Mouse (Mus musculus): ENCODE results near the gene Ces2a. TPM values are rescaled to one million over a fixed set of nuclear protein-coding genes. Genes with fewer than 3 reads are reported as not detected.

Ces2a gene
- total RNA-seq (2014; rRNA removed) (not detected in 2 replicates), polyA plus RNA-seq (2015; fragmentation: Nextera tagmentation; extraction: Ambion mirVana) (not detected in 2 replicates)

GRCm38 (mm10) chr8:104733753-104734152 lies at the start of gene Ces2a:
Gene Ces2a, plus strand, starts transcription at chr8:104734003.
- Histone ChIP-seq H3K27ac (ENCODE audit: low read depth, low read length) (no peak within 1 kb of the TSS), H3K9ac (replicated peaks; ENCODE audit: low read length, poor library complexity, severe bottlenecking) (no peak within 1 kb of the TSS), H3K4me1 (ENCODE audit: insufficient read depth, low read length) (no peaks in the 10 kb centered on the region), H3K36me3 (ENCODE audit: insufficient read depth, low read length) (no peaks in the 10 kb centered on the region), H3K4me3 (ENCODE audit: low read depth, low read length) (no peak within 1 kb of the TSS), H3K9me3 (ENCODE audit: low read length) (no peaks in the 10 kb centered on the region), H3K27me3 (ENCODE audit: insufficient read depth, low read length) (no peaks in the 10 kb centered on the region), H3K4me2 (ENCODE audit: low read depth, low read length, poor library complexity, severe bottlenecking) (no peak within 1 kb of the TSS)
- DNase-seq (ENCODE audit: low spot score) (no peak), ATAC-seq (ENCODE audit: low FRiP score) (no peak)
- no peak for TF ChIP-seq CTCF (IDR thresholded peaks at IDR 0.05)
- 71% methylated on average over 1 of the region's 1 CpGs for WGBS

DNA sequence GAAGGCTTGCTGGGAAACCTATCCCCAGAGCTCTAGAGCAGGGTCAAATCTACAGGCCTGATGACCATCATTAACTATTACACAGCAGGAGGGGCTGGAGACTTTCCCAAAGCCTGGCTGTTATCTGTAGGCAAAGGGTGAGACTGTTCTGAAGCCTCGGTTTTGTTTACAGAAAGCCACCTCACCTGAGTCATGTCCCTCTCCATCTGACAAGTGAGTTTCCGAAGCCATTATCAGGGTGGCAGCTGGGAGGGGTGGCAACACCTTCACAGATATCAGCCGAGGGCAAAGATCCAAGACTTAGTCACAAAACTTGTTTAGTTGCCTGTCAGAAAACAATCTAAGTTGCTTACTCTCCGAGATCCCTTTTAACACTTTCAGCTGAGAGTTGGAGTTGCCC lies 45.4 kb upstream of the Ces2a start:
- no peaks in the 10 kb centered on the region for H3K9me3 ChIP-seq (ENCODE audit: low read length)
- DNase-seq (ENCODE audit: low spot score) (no peak), ATAC-seq (ENCODE audit: low FRiP score) (no peak)
- no peak overlapping the region for H3K4me2 ChIP-seq (ENCODE audit: low read depth, low read length, poor library complexity, severe bottlenecking)
- H3K4me1 ChIP-seq (ENCODE audit: insufficient read depth, low read length), result no peaks in the 10 kb centered on the region
- H3K27me3 ChIP-seq (ENCODE audit: insufficient read depth, low read length), result no peaks in the 10 kb centered on the region
- WGBS, result 88% methylated on average over 4 of the region's 4 CpGs
- H3K4me3 ChIP-seq (ENCODE audit: low read depth, low read length), result no peak overlapping the region
- no peaks in the 10 kb centered on the region for H3K36me3 ChIP-seq (ENCODE audit: insufficient read depth, low read length)
- no peak overlapping the region for H3K9ac ChIP-seq (replicated peaks; ENCODE audit: low read length, poor library complexity, severe bottlenecking)
- no peak for TF ChIP-seq CTCF (IDR thresholded peaks at IDR 0.05)
- H3K27ac ChIP-seq (ENCODE audit: low read depth, low read length), result no peak overlapping the region

DNA sequence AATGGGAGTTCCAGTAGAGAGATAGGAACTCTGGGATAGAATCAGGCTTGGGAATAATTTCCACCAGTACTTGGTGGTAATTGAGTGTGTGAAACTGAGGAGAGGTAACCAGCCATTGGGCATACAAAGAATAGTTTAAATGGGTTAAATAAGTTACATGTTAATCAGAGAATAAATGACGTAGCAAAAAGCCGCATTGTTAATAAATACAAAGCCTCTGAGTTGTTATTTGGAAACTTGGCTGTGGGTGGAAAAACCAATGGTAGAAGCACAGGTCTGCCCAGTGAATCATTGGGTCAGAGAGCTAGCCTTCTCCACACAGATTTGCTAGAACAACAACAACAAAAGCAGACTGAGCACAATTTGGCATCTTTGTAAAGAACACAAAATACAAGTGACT lies 35.2 kb upstream of the Ces2a start:
- H3K4me1 ChIP-seq (ENCODE audit: insufficient read depth, low read length), result no peaks in the 10 kb centered on the region
- H3K9me3 ChIP-seq (ENCODE audit: low read length), result no peaks in the 10 kb centered on the region
- H3K36me3 ChIP-seq (ENCODE audit: insufficient read depth, low read length), result no peaks in the 10 kb centered on the region
- H3K27ac ChIP-seq (ENCODE audit: low read depth, low read length), result no peak overlapping the region
- TF ChIP-seq CTCF (IDR thresholded peaks at IDR 0.05), result no peak
- 97% methylated on average over 2 of the region's 2 CpGs for WGBS
- ATAC-seq (ENCODE audit: low FRiP score), result no peak
- DNase-seq (ENCODE audit: low spot score), result no peak
- no peak overlapping the region for H3K9ac ChIP-seq (replicated peaks; ENCODE audit: low read length, poor library complexity, severe bottlenecking)
- no peaks in the 10 kb centered on the region for H3K27me3 ChIP-seq (ENCODE audit: insufficient read depth, low read length)
- no peak overlapping the region for H3K4me2 ChIP-seq (ENCODE audit: low read depth, low read length, poor library complexity, severe bottlenecking)
- H3K4me3 ChIP-seq (ENCODE audit: low read depth, low read length), result no peak overlapping the region

DNA sequence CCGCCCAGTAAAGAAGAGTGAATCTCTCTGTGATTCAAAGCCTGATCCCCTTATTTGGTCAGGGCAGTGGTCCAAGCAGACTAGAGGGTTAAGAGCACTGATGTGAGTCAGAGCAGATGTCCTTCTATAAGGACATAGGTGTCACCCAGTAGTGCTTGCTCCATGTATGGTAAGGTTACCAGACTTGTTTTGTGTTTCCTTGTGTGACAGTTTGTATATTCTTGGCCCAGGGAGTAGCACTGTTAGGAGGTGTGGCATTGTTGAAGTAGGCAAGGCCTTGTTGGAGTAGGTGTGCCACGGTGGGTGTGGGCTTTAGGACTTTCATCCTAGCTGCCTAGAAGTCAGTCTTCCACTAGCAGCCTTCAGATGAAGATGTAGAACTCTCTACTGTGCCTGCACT lies 31.9 kb upstream of the Ces2a start:
- ATAC-seq (ENCODE audit: low FRiP score), result no peak

GRCm38 (mm10) chr8:104721166-104721565 lies 12.6 kb upstream of the Ces2a start:
- no peak for DNase-seq (ENCODE audit: low spot score)
- no peak for ATAC-seq (ENCODE audit: low FRiP score)
- H3K9ac ChIP-seq (replicated peaks; ENCODE audit: low read length, poor library complexity, severe bottlenecking), result no peak overlapping the region
- H3K36me3 ChIP-seq (ENCODE audit: insufficient read depth, low read length), result no peaks in the 10 kb centered on the region
- H3K9me3 ChIP-seq (ENCODE audit: low read length), result no peaks in the 10 kb centered on the region
- H3K4me2 ChIP-seq (ENCODE audit: low read depth, low read length, poor library complexity, severe bottlenecking), result no peak overlapping the region
- no peak overlapping the region for H3K27ac ChIP-seq (ENCODE audit: low read depth, low read length)
- H3K4me3 ChIP-seq (ENCODE audit: low read depth, low read length), result no peak overlapping the region
- H3K27me3 ChIP-seq (ENCODE audit: insufficient read depth, low read length), result no peaks in the 10 kb centered on the region
- no peaks in the 10 kb centered on the region for H3K4me1 ChIP-seq (ENCODE audit: insufficient read depth, low read length)
- TF ChIP-seq CTCF (IDR thresholded peaks at IDR 0.05), result no peak
- WGBS, result 88% methylated on average over 8 of the region's 8 CpGs

More for the DNA sequence above, 31.9 kb upstream of the Ces2a start:
- Histone ChIP-seq H3K4me3 (ENCODE audit: low read depth, low read length) (no peak overlapping the region), H3K4me1 (ENCODE audit: insufficient read depth, low read length) (no peaks in the 10 kb centered on the region), H3K9ac (replicated peaks; ENCODE audit: low read length, poor library complexity, severe bottlenecking) (no peak overlapping the region), H3K9me3 (ENCODE audit: low read length) (no peaks in the 10 kb centered on the region), H3K27ac (ENCODE audit: low read depth, low read length) (no peak overlapping the region), H3K36me3 (ENCODE audit: insufficient read depth, low read length) (no peaks in the 10 kb centered on the region), H3K4me2 (ENCODE audit: low read depth, low read length, poor library complexity, severe bottlenecking) (no peak overlapping the region), H3K27me3 (ENCODE audit: insufficient read depth, low read length) (no peaks in the 10 kb centered on the region)
- TF ChIP-seq CTCF (IDR thresholded peaks at IDR 0.05), result no peak
- no peak for DNase-seq (ENCODE audit: low spot score)
- WGBS, result 86% methylated on average over 2 of the region's 2 CpGs

DNA sequence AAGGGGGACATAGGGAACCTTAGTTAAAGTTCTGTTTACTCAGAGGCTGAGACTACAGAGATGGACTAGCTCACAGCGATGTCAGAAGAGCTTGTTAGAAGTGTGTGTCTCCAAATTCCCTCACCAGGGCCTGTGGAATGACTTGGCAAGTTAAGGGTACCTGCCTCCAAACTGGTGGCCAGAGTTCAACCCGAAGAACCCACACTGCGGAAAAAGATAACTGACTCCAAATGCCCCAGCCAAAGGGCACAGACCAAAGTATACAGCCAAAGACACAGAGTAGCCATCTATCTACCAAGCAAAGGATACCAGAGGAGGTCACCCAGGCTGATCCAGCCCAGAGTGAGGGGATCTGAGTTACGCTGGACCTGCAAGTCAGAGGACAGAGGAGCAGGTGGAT lies 2.4 kb upstream of the Ces2a start:
- no peak overlapping the region for H3K9ac ChIP-seq (replicated peaks; ENCODE audit: low read length, poor library complexity, severe bottlenecking)
- no peak for TF ChIP-seq CTCF (IDR thresholded peaks at IDR 0.05)
- ATAC-seq (ENCODE audit: low FRiP score), result no peak
- H3K27ac ChIP-seq (ENCODE audit: low read depth, low read length), result no peak overlapping the region
- no peaks in the 10 kb centered on the region for H3K27me3 ChIP-seq (ENCODE audit: insufficient read depth, low read length)
- H3K4me3 ChIP-seq (ENCODE audit: low read depth, low read length), result no peak overlapping the region
- H3K9me3 ChIP-seq (ENCODE audit: low read length), result no peaks in the 10 kb centered on the region
- no peaks in the 10 kb centered on the region for H3K36me3 ChIP-seq (ENCODE audit: insufficient read depth, low read length)
- no peak for DNase-seq (ENCODE audit: low spot score)
- H3K4me1 ChIP-seq (ENCODE audit: insufficient read depth, low read length), result no peaks in the 10 kb centered on the region
- WGBS, result 94% methylated on average over 4 of the region's 4 CpGs
- H3K4me2 ChIP-seq (ENCODE audit: low read depth, low read length, poor library complexity, severe bottlenecking), result no peak overlapping the region

Measured in midbrain, postnatal 0 days (tissue).